In the genomic region with DNA sequence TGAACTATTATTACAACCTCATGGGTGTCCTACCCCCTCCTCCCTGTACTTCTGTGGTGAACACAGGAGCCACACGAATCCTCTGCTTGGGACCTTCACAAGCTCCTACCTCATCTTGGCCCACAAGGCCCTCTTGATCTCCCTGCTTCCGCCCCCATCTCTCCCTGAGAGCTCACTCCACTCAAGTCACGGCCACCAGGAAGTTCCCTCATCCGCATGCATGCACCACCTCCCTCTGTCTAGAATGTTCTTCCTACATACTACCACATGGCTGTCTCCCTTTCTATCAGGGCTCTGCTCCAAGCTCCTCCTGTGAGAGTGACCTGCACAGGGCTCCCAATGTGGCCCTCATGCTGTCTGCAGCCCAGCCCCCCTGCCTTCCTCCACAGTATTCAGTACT, we compare ENCODE assay signal across 12 mouse cellular contexts. TPM values are rescaled to one million over a fixed set of nuclear protein-coding genes. Genes with fewer than 3 reads are reported as not detected.
A peak's percentile ranks its signal among the peaks of the same experiment; 100 is the strongest.
DNase-seq lines count a peak whose midpoint lies in the region; ATAC-seq and TF ChIP-seq lines count a peak whose summit lies in the region.
"Had no signal": no experiment of that assay in that cellular context is flagged by ENCODE, and none has a peak within 500 bp of the region (broad histone marks: within the 10 kb centered on the region; RNA-seq: fewer than 3 reads in every experiment).

No protein-coding gene starts in this region.

- peaks cover 14% of the 10 kb centered on the region for H3K36me3 ChIP-seq in heart, embryonic 13.5 days
- H3K36me3 ChIP-seq in heart, embryonic 12.5 days, result 0 out of 2 replicates have a peak, but pooled peaks cover 5% of the 10 kb centered on the region
- H3K36me3 ChIP-seq in liver, embryonic 12.5 days, result no peaks in the 10 kb centered on the region
- H3K36me3 ChIP-seq in forebrain, embryonic 15.5 days, result no peaks in the 10 kb centered on the region
- peaks cover 7% of the 10 kb centered on the region for H3K36me3 ChIP-seq in midbrain, embryonic 14.5 days (ENCODE audit: control insufficient read depth, insufficient read depth, low read length)
- no peaks in the 10 kb centered on the region for H3K36me3 ChIP-seq in thymus, adult 2 months (ENCODE audit: control insufficient read depth, insufficient read depth, low read length)

- peaks cover 60% of the 10 kb centered on the region for H3K4me1 ChIP-seq in heart, embryonic 13.5 days
- H3K4me1 ChIP-seq in heart, embryonic 12.5 days (replicated peaks), result peaks cover 64% of the 10 kb centered on the region
- peaks cover 31% of the 10 kb centered on the region for H3K4me1 ChIP-seq in liver, embryonic 12.5 days
- peaks cover 49% of the 10 kb centered on the region for H3K4me1 ChIP-seq in forebrain, embryonic 15.5 days
- H3K4me1 ChIP-seq in midbrain, embryonic 14.5 days (ENCODE audit: control insufficient read depth, insufficient read depth, low read length), result peaks cover 32% of the 10 kb centered on the region
- H3K4me1 ChIP-seq in thymus, adult 2 months (replicated peaks; ENCODE audit: control insufficient read depth, insufficient read depth, low read length), result no peaks in the 10 kb centered on the region; the same call in 1 of the 2 replicates

- TF ChIP-seq POLR2A in thymus, adult 2 months (IDR thresholded peaks at IDR 0.05; ENCODE audit: control insufficient read depth, extremely low read depth, insufficient read depth, low read length, poor library complexity), result no peak

- H3K4me3 ChIP-seq in heart, embryonic 13.5 days, result no peak overlapping the region
- H3K4me3 ChIP-seq in heart, embryonic 12.5 days, result no peak overlapping the region
- no peak overlapping the region for H3K4me3 ChIP-seq in liver, embryonic 12.5 days
- no peak overlapping the region for H3K4me3 ChIP-seq in forebrain, embryonic 15.5 days
- H3K4me3 ChIP-seq in midbrain, embryonic 14.5 days (replicated peaks; ENCODE audit: low read depth, low read length), result no peak overlapping the region
- no peak overlapping the region for H3K4me3 ChIP-seq in thymus, adult 2 months (ENCODE audit: control insufficient read depth, insufficient read depth, low read length)
- no peak overlapping the region for H3K4me3 ChIP-seq in left cerebral cortex, adult 2 months

- peak overlapping the region; percentile 17; the same call in 1 of the 2 replicates for H3K27ac ChIP-seq in heart, embryonic 13.5 days (replicated peaks)
- no peak overlapping the region for H3K27ac ChIP-seq in heart, embryonic 12.5 days (ENCODE audit: poor library complexity, severe bottlenecking)
- H3K27ac ChIP-seq in liver, embryonic 12.5 days, result 0 out of 2 replicates have a peak overlapping the region, but pooled peaks have one; percentile 11
- peak overlapping the region; percentile 54; the same call in 1 of the 2 replicates for H3K27ac ChIP-seq in forebrain, embryonic 15.5 days (replicated peaks)
- 0 out of 2 replicates have a peak overlapping the region, but pooled peaks have one; percentile 27 for H3K27ac ChIP-seq in midbrain, embryonic 14.5 days (replicated peaks; ENCODE audit: low read depth, low read length)
- H3K27ac ChIP-seq in thymus, adult 2 months (ENCODE audit: control insufficient read depth, insufficient read depth, low read length), result no peak overlapping the region
- H3K27ac ChIP-seq in left cerebral cortex, adult 2 months, result no peak overlapping the region

- no peak overlapping the region for H3K9ac ChIP-seq in heart, embryonic 13.5 days
- H3K9ac ChIP-seq in heart, embryonic 12.5 days, result no peak overlapping the region
- H3K9ac ChIP-seq in liver, embryonic 12.5 days, result no peak overlapping the region
- H3K9ac ChIP-seq in forebrain, embryonic 15.5 days (replicated peaks), result no peak overlapping the region
- H3K9ac ChIP-seq in midbrain, embryonic 14.5 days (replicated peaks; ENCODE audit: low read length), result no peak overlapping the region

- no peak for TF ChIP-seq CTCF in thymus, adult 2 months (IDR thresholded peaks at IDR 0.05; ENCODE audit: borderline replicate concordance, control insufficient read depth, extremely low read depth, insufficient read depth, low read length, poor library complexity)
- TF ChIP-seq CTCF in left cerebral cortex, adult 2 months (IDR thresholded peaks at IDR 0.05), result no peak

- H3K27me3 ChIP-seq in heart, embryonic 13.5 days (replicated peaks), result no peaks in the 10 kb centered on the region
- no peaks in the 10 kb centered on the region for H3K27me3 ChIP-seq in heart, embryonic 12.5 days (replicated peaks)
- no peaks in the 10 kb centered on the region for H3K27me3 ChIP-seq in liver, embryonic 12.5 days (replicated peaks)
- H3K27me3 ChIP-seq in forebrain, embryonic 15.5 days, result no peaks in the 10 kb centered on the region
- H3K27me3 ChIP-seq in midbrain, embryonic 14.5 days (ENCODE audit: control insufficient read depth, insufficient read depth, low read length), result no peaks in the 10 kb centered on the region
- no peaks in the 10 kb centered on the region for H3K27me3 ChIP-seq in thymus, adult 2 months (ENCODE audit: control insufficient read depth, insufficient read depth, low read length)

- intact Hi-C loops in left cerebral cortex, adult 2 months (cut with DNase I), result no loop called here

- H3K4me2 ChIP-seq in heart, embryonic 13.5 days, result no peak overlapping the region
- no peak overlapping the region for H3K4me2 ChIP-seq in heart, embryonic 12.5 days
- no peak overlapping the region for H3K4me2 ChIP-seq in liver, embryonic 12.5 days
- H3K4me2 ChIP-seq in forebrain, embryonic 15.5 days (replicated peaks), result no peak overlapping the region
- H3K4me2 ChIP-seq in midbrain, embryonic 14.5 days (ENCODE audit: low read length), result no peak overlapping the region

- DNase-seq in liver, result no peak
- DNase-seq in midbrain, embryonic 14.5 days, result no peak
- DNase-seq in thymus, adult 2 months, result no peak
- no peak for DNase-seq in left cerebral cortex, adult 2 months (ENCODE audit: extremely low spot score in 1 of 2, low spot score in 2 of 2)
- DNase-seq: gastrocnemius, postnatal 10 days; lung, adult 18-20 months; spleen, adult 18-20 months had no signal

- H3K9me3 ChIP-seq in heart, embryonic 13.5 days, result no peaks in the 10 kb centered on the region
- H3K9me3 ChIP-seq in heart, embryonic 12.5 days (replicated peaks), result no peaks in the 10 kb centered on the region
- no peaks in the 10 kb centered on the region for H3K9me3 ChIP-seq in liver, embryonic 12.5 days (replicated peaks)
- no peaks in the 10 kb centered on the region for H3K9me3 ChIP-seq in forebrain, embryonic 15.5 days
- no peaks in the 10 kb centered on the region for H3K9me3 ChIP-seq in midbrain, embryonic 14.5 days (ENCODE audit: control insufficient read depth, low read length)

- 50% methylated on average over 4 of the region's 4 CpGs for WGBS in heart, embryonic 13.5 days
- 60% methylated on average over 4 of the region's 4 CpGs for WGBS in heart, embryonic 12.5 days
- 50% methylated on average over 4 of the region's 4 CpGs for WGBS in liver, embryonic 12.5 days (ENCODE audit: insufficient replicate concordance)
- 73% methylated on average over 4 of the region's 4 CpGs for WGBS in forebrain, embryonic 15.5 days
- 76% methylated on average over 4 of the region's 4 CpGs for WGBS in midbrain, embryonic 14.5 days
- 62% methylated on average over 4 of the region's 4 CpGs for WGBS in thymus, adult 2 months

- no peak for ATAC-seq in heart, embryonic 13.5 days (ENCODE audit: extremely low read depth, insufficient number of reproducible peaks, low FRiP score, low TSS enrichment)
- no peak for ATAC-seq in heart, embryonic 12.5 days (ENCODE audit: insufficient number of reproducible peaks, low FRiP score)
- ATAC-seq in liver, embryonic 12.5 days, result no peak
- ATAC-seq in forebrain, embryonic 15.5 days (replicated peaks), result no peak
- ATAC-seq in midbrain, embryonic 14.5 days (ENCODE audit: low FRiP score, low TSS enrichment), result no peak
- ATAC-seq: inflammation-experienced regulatory T-cells, adult 6 months had no signal

RNA-seq across cellular contexts. Expression of gene Arhgef10l, which starts 36.8 kb away (rescaled TPM):
- 15.3 and 18.2 TPM in 2 replicates for polyA plus RNA-seq in heart, embryonic 13.5 days (2015; fragmentation: Nextera tagmentation; extraction: Ambion mirVana)
- polyA plus RNA-seq in heart, embryonic 12.5 days (2016; fragmentation: Nextera tagmentation; extraction: Ambion mirVana), result 20.1 and 21.0 TPM in 2 replicates
- 3.5 and 3.7 TPM in 2 replicates for polyA plus RNA-seq in liver, embryonic 12.5 days (2016; fragmentation: Nextera tagmentation; extraction: Ambion mirVana)
- 24.5 and 26.9 TPM in 2 replicates for polyA plus RNA-seq in forebrain, embryonic 15.5 days (2015; fragmentation: Nextera tagmentation; extraction: Ambion mirVana)
- polyA plus RNA-seq in midbrain, embryonic 14.5 days (2014; fragmentation: Nextera tagmentation; extraction: Ambion mirVana), result 18.7 and 24.6 TPM in 2 replicates
- 22.2 and 26.0 TPM in 2 replicates for polyA plus RNA-seq in thymus, adult 2 months (2012; rRNA removed)
- 10 to 100 TPM; 63.2 to 71.5 TPM for total RNA-seq in left cerebral cortex, adult 2 months (2021)

Comparison
In these comparisons a context has a peak if more than half of its experiments do, and no peak if none do; other contexts are left out.
1. H3K27ac ChIP-seq: peak in heart, embryonic 13.5 days (single experiment), liver, embryonic 12.5 days (single experiment), forebrain, embryonic 15.5 days (single experiment) and midbrain, embryonic 14.5 days (single experiment); none in heart, embryonic 12.5 days (single experiment), thymus, adult 2 months (single experiment) and left cerebral cortex, adult 2 months (single experiment).